Mouse (Mus musculus) liver, embryonic 14.5 days (tissue): ENCODE measurements around the gene Usp39. TPM values are rescaled to one million over a fixed set of nuclear protein-coding genes. Genes with fewer than 3 reads are reported as not detected.

Experiments used
- ATAC-seq: fragments of 200-750 bp; cut with Nextera tagmentation; 2 replicates; pipeline ENCODE4 v1.8.0; 2017; ENCODE audit warnings: moderate number of reproducible peaks, mild to moderate bottlenecking, moderate library complexity; ENCODE audit not compliant: insufficient read depth
- DNase-seq, 3 experiments: peaks; one replicate each; pipeline ENCODE4 v3.0.0-alpha.2; 2012 to 2013; ENCODE audit warnings: low read depth in 3 of 3, low spot score in 3 of 3
- H3K27ac ChIP-seq: fragments of 300-500 bp; sonication (generic); 2 replicates; pipeline ENCODE4 v1.5.1; 2014; ENCODE audit warnings: moderate library complexity, mild to moderate bottlenecking, control low read depth, inconsistent platforms
- H3K27me3 ChIP-seq: fragments of 300-500 bp; sonication (generic); 2 replicates; pipeline ENCODE4 v1.6.1; 2014; ENCODE audit warnings: mild to moderate bottlenecking, low read length, moderate library complexity; ENCODE audit not compliant: control insufficient read depth, insufficient read depth
- H3K36me3 ChIP-seq: fragments of 300-500 bp; sonication (generic); replicated peaks from 2 replicates; pipeline ENCODE4 v1.6.1; 2014; ENCODE audit warnings: low read depth; ENCODE audit not compliant: control insufficient read depth, insufficient read depth
- H3K4me1 ChIP-seq, 2 experiments: fragments of 200-500 bp in 1 of 2; fragments of 300-500 bp in 1 of 2; sonication (generic) in 1 of 2; replicated peaks; 2 replicates each; pipeline ENCODE4 v1.6.1; 2012 to 2014; ENCODE audit warnings: antibody characterized with exemption in 1 of 2, inconsistent platforms in 1 of 2, low read length in 1 of 2; ENCODE audit not compliant: control insufficient read depth in 2 of 2, insufficient read depth in 2 of 2
- H3K4me2 ChIP-seq: fragments of 300-500 bp; sonication (generic); 2 replicates; pipeline ENCODE4 v1.6.1; 2014; ENCODE audit warnings: low read depth, mild to moderate bottlenecking, control low read depth, moderate library complexity
- H3K4me3 ChIP-seq, 2 experiments: fragments of 200-500 bp in 1 of 2; fragments of 300-500 bp in 1 of 2; sonication (generic) in 1 of 2; 2 replicates each; pipeline ENCODE4 v1.5.1; 2012 to 2014; ENCODE audit warnings: low read depth in 2 of 2, low read length in 2 of 2, mild to moderate bottlenecking in 2 of 2, control low read depth in 1 of 2, inconsistent platforms in 1 of 2, moderate library complexity in 1 of 2; ENCODE audit not compliant: insufficient read depth in 1 of 2
- H3K9ac ChIP-seq: fragments of 300-500 bp; sonication (generic); replicated peaks from 2 replicates; pipeline ENCODE4 v1.6.1; 2014; ENCODE audit warnings: mild to moderate bottlenecking, control low read depth, moderate library complexity
- H3K9me3 ChIP-seq: fragments of 300-500 bp; sonication (generic); 2 replicates; pipeline ENCODE4 v1.6.1; 2016; ENCODE audit warnings: low read length, mixed read lengths; ENCODE audit not compliant: control insufficient read depth
- CTCF ChIP-seq: IDR thresholded peaks from 2 replicates; pipeline ENCODE4 v1.5.1; 2016; ENCODE audit warnings: antibody characterized with exemption, low read depth, control low read depth
- EP300 ChIP-seq: IDR thresholded peaks from 2 replicates; pipeline ENCODE4 v1.6.1; 2016; ENCODE audit warnings: antibody characterized with exemption, low read depth
- WGBS: fragments of 180-500 bp; shearing (Covaris S2); extraction: QIAGEN DNeasy Blood & Tissue Kit; methylation state at CpG from one replicate; pipeline ENCODE4 v1.1.7; 2014; ENCODE audit not compliant: insufficient replicate concordance; 5-methylcytosine and 5-hydroxymethylcytosine counted together
- polyA plus RNA-seq, 2 experiments: library from polyadenylated mRNA; depleted of rRNA in 1 of 2; stranded (reverse) in 1 of 2; unstranded in 1 of 2; fragments of >200 nt; fragmentation: Nextera tagmentation in 1 of 2; extraction: Ambion mirVana in 1 of 2; gene quantifications; 2 replicates each; pipeline versions ENCODE4 v1.2.1 to v1.2.3; 2012 to 2014

The Usp39 gene
- polyA plus RNA-seq, 2 experiments, result 32.7 to 49.6 TPM

- H3K4me1 ChIP-seq, result peaks cover 12 to 28% of the 10 kb centered on the region in 2 experiments
- H3K4me3 ChIP-seq, result peak overlapping the region; percentile 65 to 86
- peak overlapping the region; percentile 71 for H3K27ac ChIP-seq
- H3K4me2 ChIP-seq, result peak overlapping the region; percentile 80
- DNase-seq, result peak; percentile 98
- no peaks in the 10 kb centered on the region for H3K27me3 ChIP-seq
- H3K36me3 ChIP-seq, result peaks cover 20% of the 10 kb centered on the region
- peak; percentile 96 for ATAC-seq
- under 1% methylated on average over 42 of the region's 42 CpGs for WGBS
- no peaks in the 10 kb centered on the region for H3K9me3 ChIP-seq
- TF ChIP-seq CTCF, result peak; percentile 65
- TF ChIP-seq EP300, result 0 out of 2 replicates have a peak, but pooled peaks have one; percentile 42
- peak overlapping the region; percentile 76 for H3K9ac ChIP-seq
Observed at GRCm38 (mm10) chr6:72362132-72363028, 17.4 kb upstream of the Usp39 start.

GRCm38 (mm10) chr6:72361121-72361551, 16.2 kb upstream of the Usp39 start:
- peaks cover 6% of the 10 kb centered on the region for H3K27me3 ChIP-seq
- H3K9ac ChIP-seq, result peak overlapping the region; percentile 76
- WGBS, result 15% methylated on average over 5 of the region's 5 CpGs
- peak overlapping the region; percentile 38 for H3K27ac ChIP-seq
- H3K4me1 ChIP-seq, result peaks cover 15 to 30% of the 10 kb centered on the region in 2 experiments
- ATAC-seq, result no peak
- peak overlapping the region; percentile 65 to 86 for H3K4me3 ChIP-seq
- H3K9me3 ChIP-seq, result no peaks in the 10 kb centered on the region
- TF ChIP-seq EP300, result no peak
- TF ChIP-seq CTCF, result no peak
- peaks cover 20% of the 10 kb centered on the region for H3K36me3 ChIP-seq
- no peak for DNase-seq
- peak overlapping the region; percentile 80 for H3K4me2 ChIP-seq

GRCm38 (mm10) chr6:72360599-72360935, 15.6 kb upstream of the Usp39 start:
- TF ChIP-seq CTCF, result no peak
- no peak for TF ChIP-seq EP300
- DNase-seq (no peak), ATAC-seq (no peak)
- Histone ChIP-seq H3K27ac (no peak overlapping the region), H3K4me1 (peaks cover 15 to 30% of the 10 kb centered on the region in 2 experiments), H3K27me3 (peaks cover 11% of the 10 kb centered on the region), H3K4me2 (peak overlapping the region; percentile 80), H3K9ac (no peak overlapping the region), H3K4me3 (no peak overlapping the region), H3K36me3 (peaks cover 20% of the 10 kb centered on the region), H3K9me3 (no peaks in the 10 kb centered on the region)
- 77% methylated on average over 7 of the region's 7 CpGs for WGBS

- Histone ChIP-seq H3K36me3 (peaks cover 20% of the 10 kb centered on the region), H3K27ac (no peak overlapping the region), H3K27me3 (peaks cover 17% of the 10 kb centered on the region), H3K9ac (no peak overlapping the region), H3K4me3 (no peak overlapping the region), H3K9me3 (no peaks in the 10 kb centered on the region), H3K4me1 (peaks cover 15 to 30% of the 10 kb centered on the region in 2 experiments), H3K4me2 (peak overlapping the region; percentile 80)
- DNase-seq (no peak), ATAC-seq (no peak)
- TF ChIP-seq EP300 (no peak), CTCF (no peak)
- WGBS, result 76% methylated on average over 11 of the region's 11 CpGs
Observed at GRCm38 (mm10) chr6:72359891-72360598, 15.1 kb upstream of the Usp39 start.

- 67% methylated on average over 2 of the region's 2 CpGs for WGBS
- Histone ChIP-seq H3K4me2 (no peak overlapping the region), H3K4me3 (no peak overlapping the region), H3K9ac (no peak overlapping the region), H3K27ac (no peak overlapping the region), H3K4me1 (peaks cover 15 to 32% of the 10 kb centered on the region in 2 experiments), H3K9me3 (no peaks in the 10 kb centered on the region), H3K27me3 (peaks cover 24% of the 10 kb centered on the region), H3K36me3 (peaks cover 20% of the 10 kb centered on the region)
- DNase-seq (no peak), ATAC-seq (no peak)
- TF ChIP-seq CTCF, result no peak
- TF ChIP-seq EP300, result no peak
Observed at GRCm38 (mm10) chr6:72359343-72359742, 14.4 kb upstream of the Usp39 start.
